Mouse (Mus musculus): Measurements from ENCODE around the gene Tgm1.

Gene Tgm1

DNA sequence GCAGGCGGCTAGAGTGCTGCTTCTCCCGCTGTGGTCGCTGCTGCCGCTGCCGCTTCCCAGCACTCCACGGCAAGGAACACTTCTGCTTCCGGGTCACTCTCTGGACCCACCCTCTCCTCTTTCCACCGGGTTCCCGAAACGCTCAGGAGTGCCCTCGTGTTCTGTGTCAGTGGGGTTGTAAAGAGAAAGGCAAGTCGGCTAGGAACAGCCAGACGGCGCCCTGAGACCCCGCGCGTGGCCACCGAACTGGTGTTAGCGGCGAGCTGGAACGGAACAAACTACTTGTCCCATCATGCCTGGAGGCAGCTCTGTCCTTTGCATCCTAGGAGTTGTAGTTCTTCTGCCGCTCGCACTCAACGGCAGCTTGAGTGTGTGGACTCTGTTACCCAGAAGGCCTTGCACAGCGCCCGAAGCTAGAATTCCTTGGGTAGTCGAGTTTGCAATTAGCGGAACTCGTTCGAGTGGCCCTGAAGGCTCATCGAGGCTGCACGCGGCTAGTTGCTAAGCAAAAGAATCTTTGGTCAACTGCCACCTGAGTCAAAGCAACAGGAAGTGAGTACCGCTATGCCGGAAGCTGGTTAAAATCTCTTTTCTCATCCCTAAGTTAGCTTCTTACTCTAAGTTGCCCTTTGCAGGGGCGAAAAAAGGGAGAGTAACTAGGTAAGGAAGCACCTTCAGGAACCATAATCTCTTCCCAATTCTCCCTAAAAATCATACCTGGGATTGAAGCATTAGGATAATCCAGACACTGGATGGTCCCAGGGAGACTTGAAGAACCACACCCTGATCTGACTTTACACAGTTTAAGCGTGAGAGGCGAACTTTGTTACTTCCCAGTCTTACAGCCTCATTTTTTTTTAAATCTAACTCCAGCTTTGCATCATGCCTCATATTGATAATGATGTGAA lies 41.6 kb downstream of the Tgm1 start, which contains the start of the genes Gmpr2 and Nedd8:
Gene Gmpr2 (plus strand): TSS at position 109 of the 908 bp plus-strand sequence.
Gene Nedd8 (minus strand): TSS at position 292 of the 908 bp plus-strand sequence.
- peak; percentile 81 for DNase-seq (ENCODE audit: low read depth, low spot score)

DNA sequence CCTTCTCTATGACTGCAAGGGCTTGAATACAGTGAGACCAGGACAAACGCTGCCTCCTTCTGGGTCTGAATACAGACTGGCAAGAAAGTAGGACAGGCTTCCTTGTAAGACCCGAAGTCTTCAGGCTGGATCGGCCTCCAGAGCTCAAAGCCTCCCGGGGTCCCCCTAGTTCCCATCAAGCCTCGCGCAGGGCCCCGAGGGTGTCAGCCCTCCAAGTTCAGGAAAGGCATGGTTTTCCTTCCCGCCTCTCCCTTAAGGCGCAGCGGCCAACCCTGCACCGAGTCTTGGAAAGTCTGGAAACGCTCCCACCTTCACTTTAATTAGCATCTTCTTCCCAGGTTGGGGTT lies 42.3 kb downstream of the Tgm1 start:
- DNase-seq (ENCODE audit: low read depth, low spot score), result no peak

DNA sequence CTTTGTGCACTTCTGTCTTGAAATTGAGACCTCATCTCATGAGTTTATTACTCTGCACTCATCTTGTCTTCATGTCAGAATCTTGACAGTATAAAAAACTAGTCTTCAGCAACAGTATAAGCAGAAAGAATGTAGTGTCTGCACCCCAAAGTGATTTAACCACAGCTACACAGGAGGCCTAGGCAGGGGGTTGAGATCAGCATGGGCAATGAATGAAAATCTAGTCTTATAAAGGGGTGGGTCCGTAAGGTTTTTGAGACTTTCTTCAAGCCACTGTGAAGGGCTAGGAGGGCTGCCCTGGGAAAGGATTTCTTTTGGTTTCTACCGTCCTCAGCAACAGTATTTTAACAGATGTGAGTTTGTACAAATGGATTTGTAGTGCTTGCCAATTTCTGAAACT lies 53.1 kb downstream of the Tgm1 start:
- no peak for DNase-seq (ENCODE audit: low read depth, low spot score)

DNA sequence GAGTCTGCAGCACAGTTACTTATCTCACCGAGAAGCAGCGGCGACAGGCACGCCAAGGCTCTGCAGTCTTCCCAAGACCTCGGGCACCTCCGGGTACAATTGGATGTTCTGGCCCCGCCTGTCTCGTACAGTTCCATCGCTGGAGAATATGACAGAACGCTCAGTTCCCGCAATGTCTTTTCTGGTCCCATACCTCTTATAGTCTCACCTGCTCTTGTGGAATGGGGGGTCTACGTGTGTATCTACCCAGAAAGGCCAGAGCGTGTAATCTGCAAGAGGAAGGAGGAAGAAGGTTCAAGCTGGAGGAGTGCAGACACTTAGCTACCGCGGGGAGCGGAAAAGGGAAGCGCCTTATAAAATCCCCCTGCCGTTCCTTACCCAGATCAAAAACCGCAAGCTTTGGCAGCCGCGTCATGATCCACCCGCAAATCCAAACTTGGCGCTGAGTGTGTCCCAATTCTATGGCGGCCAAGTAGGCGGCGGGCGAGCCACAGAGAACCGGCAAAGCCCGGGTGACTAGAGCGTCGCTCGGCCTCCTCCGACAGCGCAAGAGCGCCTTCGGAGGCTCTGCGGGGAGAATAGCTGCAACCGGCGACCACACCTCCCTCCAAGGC lies 53.7 kb downstream of the Tgm1 start, which contains the start of gene Mdp1:
Gene Mdp1 (minus strand): TSS at position 549 of the 614 bp plus-strand sequence.
- peak; percentile 84 for DNase-seq (ENCODE audit: low read depth, low spot score)

DNA sequence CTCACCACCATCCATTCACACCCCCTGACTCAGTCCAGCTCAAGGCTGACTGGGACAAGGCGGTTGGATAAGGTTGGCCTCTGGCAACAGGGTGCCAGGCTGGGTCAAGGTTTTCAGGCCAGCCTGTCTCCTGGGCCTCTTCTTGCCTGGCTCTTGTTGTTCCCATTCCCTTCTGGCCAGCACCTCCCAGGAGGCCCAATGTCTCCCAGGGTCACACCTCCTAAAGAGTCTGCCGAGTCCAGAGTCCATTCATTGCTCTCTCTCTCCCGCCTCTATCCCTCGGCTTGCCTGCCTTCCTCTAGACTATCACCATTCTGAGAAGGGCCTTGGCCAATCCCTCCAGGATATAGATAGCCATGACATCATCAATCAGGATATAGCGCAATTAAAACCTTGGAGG lies 55.7 kb downstream of the Tgm1 start:
- no peak for DNase-seq (ENCODE audit: low read depth, low spot score)

DNA sequence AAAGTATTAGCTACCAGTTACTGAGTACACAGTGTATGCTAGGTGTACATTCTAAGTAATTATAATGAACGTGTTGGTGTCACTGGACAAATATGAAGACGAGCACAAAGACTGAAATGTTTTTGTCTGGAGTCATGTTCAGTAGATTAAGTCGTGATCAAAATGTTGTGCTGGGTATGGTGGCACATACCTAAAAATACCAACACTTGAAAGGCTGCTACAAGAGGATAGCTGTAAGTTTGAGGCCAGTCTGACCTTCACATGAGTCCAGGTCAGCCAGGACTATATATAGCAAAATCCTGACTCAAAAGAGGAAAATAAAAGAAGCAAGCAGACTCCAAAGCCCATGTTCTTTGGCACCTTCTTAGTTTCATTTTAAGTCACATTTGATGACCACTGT lies 56.8 kb downstream of the Tgm1 start:
- DNase-seq (ENCODE audit: low read depth, low spot score), result no peak

DNA sequence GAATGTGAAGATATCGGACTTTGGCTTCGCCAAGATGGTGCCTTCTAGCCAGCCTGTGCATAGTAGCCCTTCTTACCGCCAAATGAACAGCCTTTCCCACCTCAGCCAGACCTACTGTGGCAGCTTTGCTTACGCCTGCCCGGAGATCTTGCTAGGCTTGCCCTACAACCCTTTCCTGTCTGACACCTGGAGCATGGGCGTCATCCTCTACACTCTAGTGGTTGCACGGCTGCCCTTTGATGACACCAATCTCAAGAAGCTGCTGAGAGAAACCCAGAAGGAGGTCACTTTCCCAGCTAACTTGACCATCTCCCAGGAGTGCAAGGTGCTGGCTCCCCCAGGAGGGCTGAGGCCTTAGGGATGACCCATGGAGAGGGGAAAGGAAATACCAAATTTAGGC lies 62.2 kb downstream of the Tgm1 start:
- no peak for DNase-seq (ENCODE audit: low read depth, low spot score)
